Mouse (Mus musculus) hematopoietic stem cell, adult 5-6 weeks (primary cell): ENCODE data around the gene Zfp119b. TPM values are rescaled to one million over a fixed set of nuclear protein-coding genes. Genes with fewer than 3 reads are reported as not detected.
"Not testable (repeated sequence)": the region's sequence is repeated elsewhere in the genome, so short reads cannot be mapped to it uniquely, and the experiment has no call there.

Experiments
- ATAC-seq, 2 experiments: fragments of 125-278 bp in 1 of 2; replicated peaks in 1 of 2; 2 replicates each; pipeline ENCODE4 v1.8.0; 2016 to 2017; ENCODE audit warnings: inconsistent platforms in 2 of 2, mild to moderate bottlenecking in 2 of 2, moderate number of reproducible peaks in 2 of 2, low read depth in 1 of 2, moderate TSS enrichment in 1 of 2; ENCODE audit not compliant: low FRiP score in 2 of 2, poor library complexity in 2 of 2, severe bottlenecking in 2 of 2, insufficient read depth in 1 of 2, low TSS enrichment in 1 of 2
- total RNA-seq: library from RNA; stranded (forward); fragments of 172-1452, 232-1000 nt; gene quantifications from 2 replicates; pipeline ENCODE4 v1.2.3, GENCODE M21; 2017

The Zfp119b gene
- total RNA-seq, 1 experiment from 2014 or later = 7.8 TPM

DNA sequence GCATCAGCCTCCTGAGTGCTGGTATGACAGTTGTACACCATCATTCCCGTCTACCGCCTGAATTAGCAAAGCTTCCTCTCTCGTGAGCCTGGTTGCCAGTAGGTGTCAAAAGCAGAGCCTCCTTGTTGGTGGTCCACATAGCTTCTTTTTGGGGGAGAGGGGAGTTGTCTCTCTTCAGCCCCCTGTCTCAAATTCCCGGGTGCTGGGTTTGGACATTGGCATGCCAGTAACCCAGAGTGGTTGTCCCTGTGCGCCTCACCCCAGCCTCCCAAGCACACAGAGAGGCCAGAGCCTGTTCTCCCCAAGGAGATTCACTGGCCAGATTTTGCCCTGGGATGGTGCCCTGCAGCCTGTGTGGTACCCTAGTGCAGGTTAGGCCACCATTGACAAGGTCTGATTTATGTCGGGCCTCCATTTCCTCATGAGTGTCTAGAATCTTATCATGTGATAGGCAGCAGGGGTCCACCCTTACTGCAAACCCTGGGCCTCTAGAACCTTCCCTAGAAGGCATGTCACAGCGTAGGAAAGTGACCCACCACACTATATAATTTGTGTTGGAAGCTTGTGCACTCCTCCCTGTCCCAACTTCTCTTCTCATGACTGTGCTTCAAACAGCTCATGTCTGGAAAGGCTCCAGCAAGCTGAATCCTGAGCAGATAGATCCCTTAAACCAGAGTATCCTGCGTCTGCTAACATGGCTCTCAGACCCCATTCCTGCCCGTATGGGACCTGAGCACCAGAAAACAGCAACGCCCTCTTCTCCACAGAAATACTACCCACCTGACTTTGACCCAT lies 10.8 kb upstream of the Zfp119b start:
- no peak for ATAC-seq

DNA sequence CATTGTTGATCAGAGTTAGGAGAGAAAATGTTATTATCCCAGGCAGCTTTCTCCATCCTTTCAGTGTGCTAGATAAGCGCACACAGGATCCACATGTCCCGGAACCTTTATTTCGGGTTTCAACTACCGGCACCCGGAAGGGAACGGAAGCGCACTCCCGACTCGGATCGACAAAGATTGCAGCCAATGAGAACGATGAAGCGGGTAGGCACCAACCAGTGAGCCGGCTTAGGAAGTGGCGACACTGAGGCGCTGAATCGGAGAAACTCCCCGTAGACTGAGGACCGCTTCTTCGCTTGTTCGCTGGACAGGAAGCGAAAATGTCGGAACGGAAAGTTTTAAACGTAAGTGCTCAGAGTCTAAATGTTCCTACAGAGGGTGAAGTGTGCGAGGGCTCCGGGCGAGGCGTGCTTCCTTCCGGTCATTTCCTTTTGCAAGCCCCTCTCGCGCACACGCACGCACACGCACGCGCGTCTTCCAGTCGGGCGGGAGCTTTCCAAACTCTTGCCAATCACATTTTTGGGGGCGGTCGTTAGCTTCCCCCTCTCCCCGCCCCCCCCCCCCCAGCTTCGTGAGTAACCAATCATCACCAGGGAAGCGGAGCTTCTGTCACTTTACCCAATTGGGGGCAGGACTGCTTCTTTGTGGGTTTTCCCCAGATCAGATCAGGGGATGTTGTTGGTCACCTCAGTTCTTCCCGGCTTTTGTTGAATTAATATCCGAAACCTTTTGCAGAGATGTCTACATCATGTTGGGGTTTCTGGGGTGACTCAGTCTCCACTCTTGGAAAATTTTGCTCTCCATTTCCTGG lies 9.8 kb upstream of the Zfp119b start, which contains the start of gene Yju2:
Gene Yju2 (plus strand): TSS at position 182 of the 811 bp plus-strand sequence.
- ATAC-seq = peak; percentile 90 to 93

DNA sequence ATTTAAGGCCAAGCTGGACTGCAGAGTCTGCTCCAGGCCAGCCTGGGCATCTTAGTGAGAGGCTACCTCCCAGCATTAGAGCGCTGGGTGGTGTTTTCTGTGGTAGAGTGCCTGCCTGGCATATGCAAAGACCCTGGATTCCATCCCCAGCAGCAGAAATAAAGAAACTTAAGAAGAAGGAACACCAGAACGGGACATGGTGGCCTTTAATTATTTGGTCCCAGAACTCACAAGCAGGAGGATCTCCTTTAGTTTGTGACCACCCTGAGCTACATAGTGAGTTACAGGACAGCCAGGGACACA lies 9.2 kb upstream of the Zfp119b start:
- no peak for ATAC-seq

DNA sequence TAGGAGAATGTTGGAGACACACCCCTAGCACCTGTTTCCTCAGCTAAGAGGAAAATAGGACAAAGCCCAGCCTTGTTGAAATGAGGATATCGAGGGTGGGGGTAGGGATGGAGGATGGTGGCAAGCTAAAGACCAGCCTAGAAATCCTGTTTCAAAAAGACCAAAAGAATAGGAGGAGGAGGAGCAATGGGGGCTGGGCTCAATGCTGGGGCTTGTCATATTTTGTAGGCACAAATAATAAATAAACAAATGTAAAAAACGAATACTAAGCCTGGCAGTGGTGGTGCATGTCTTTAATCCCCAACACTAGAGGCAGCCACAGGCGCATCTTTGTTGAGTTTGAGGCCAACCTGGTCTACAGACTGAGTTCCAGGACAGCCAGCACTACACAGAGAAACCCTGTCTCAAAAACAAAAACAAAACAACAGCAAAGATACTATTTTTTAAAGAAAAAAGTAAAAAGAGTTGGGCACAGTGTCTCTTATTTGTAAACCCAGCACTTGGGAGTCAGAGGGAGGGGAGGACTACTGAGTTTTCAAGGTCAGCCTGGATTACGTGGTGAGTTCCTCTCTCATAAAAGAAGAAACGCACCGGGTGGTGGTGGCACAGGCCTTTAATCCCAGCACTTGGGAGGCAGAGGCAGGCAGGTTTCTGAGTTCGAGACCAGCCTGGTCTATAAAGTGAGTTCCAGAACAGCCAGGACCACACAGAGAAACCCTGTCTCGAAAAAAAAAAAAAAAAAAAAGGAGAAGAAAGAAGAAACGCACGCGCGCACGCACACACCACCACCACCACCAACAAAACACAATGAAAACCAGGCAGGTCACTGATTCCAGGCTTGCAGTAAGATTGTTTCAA lies 8.7 kb upstream of the Zfp119b start:
- ATAC-seq = no peak

DNA sequence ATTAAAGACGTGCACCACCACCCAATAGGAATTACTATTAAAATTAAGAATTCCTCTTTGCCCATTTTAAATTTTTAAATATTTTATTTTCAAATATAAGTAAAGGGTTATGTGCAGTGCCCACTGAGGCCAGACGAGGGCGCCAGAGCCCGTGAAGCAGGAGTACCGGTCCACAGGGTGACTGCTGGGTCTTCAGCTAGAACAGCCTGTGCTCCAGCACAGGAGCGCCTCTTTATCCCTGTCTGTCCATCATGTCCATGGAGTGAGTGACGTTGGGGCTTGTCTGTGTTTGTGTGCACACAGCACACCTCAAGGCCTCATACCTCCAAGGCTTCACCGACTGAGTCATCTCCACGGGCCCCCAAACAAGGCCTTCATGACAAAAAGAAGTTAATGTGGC lies 7.9 kb upstream of the Zfp119b start:
- ATAC-seq = peak in 1 of 2 experiments; percentile 21; a peak in 1 of 4 replicates

DNA sequence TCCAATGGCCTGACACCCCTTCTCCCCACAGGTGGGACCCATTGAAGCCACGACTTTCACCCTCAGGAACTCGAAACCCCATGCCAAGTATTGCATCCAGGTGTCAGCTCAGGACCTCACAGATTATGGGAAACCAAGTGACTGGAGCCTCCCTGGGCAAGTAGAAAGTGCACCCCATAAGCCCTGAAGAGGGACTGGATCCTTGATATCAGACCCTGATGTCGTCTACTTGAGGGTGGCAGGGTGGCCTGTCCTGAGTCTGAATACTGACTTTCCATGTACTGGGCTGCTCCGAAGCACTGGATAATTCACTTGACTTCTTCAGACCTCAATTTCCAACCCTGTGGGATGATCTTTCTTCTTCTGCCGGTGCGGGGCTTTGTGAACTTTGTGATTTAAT lies 7.3 kb upstream of the Zfp119b start:
- no peak for ATAC-seq

DNA sequence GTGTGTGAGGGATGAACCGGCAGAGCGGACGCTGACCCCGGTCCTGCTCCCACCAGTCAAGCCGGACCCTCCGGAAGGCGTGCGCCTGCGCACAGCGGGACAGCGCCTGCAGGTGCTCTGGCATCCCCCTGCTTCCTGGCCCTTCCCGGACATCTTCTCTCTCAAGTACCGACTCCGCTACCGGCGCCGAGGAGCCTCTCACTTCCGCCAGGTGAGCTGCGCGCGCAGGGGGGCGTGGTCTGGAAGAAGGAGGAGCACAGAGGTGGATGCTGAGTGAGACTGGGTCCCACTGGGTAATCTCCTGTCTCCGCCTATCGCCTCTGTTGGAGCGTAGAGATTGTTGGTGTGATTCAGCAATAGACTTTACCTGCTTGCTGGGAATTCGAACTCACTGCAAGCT lies 6.8 kb upstream of the Zfp119b start:
- no peak for ATAC-seq

DNA sequence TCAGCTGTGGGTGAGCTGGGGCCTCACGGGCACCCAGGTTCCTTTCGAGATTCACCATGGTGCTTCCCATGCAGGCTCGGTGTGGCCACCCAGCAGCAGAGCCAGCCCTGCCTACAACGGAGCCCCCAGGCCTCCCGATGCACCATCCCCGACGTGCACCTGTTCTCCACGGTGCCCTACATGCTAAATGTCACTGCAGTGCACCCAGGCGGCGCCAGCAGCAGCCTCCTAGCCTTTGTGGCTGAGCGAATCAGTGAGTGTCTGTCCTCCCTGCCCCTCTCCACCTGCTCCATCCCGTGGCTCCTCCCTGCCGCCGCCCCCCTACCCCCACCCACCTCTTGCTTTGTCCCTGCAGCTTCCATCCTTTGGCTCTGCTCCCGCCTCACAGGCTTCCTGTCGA lies 4.9 kb upstream of the Zfp119b start:
- no peak for ATAC-seq

DNA sequence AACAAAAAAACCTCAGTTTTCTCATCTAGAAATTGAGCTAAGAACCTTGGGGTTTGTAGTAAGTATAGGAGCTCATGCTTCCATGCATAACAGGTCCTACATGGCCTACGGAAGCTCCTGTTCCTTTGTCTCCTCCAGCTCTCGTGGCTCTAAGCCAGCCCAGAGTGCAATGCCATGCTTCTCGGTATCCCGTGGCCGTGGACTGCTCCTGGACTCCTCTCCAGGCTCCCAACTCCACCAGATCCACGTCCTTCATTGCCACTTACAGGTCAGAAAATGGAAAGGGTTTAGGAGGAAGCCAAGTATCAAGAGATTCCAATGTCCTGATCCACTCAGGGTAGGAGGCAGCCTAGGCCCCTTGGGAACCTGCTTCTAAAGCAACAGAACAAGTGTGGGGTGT lies 4.5 kb upstream of the Zfp119b start:
- ATAC-seq = no peak

DNA sequence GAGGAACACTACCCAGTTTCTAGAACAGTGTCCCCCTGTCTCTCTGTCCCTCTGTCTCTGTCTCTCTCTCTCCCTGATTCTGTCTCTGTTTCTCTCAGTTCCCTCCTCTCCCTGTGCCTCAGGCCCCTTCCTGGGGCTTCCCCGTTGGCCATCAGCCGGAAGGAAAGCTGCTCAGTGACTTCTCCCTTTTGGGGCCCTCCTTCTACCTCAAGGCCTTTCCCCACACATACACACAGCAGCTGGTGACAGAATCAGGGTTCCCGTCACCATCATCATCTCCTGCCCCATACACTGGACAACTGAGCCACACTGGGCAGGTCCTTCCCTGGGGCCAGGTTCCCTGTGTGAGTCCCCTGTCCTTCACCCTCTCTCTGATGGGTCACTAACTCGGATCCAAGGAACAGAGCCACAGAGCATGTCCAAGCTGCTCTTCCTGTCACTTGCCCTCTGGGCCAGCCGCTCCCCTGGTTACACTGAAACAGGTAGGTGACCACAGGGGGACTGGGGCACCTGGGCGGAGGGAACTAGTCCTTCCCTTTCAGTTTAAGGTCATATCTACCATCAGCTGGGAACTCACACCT lies 3.2 kb upstream of the Zfp119b start, which contains the start of gene Ebi3:
Gene Ebi3 (plus strand): TSS at position 194 of the 581 bp plus-strand sequence.
- ATAC-seq = peak; percentile 86 to 87

DNA sequence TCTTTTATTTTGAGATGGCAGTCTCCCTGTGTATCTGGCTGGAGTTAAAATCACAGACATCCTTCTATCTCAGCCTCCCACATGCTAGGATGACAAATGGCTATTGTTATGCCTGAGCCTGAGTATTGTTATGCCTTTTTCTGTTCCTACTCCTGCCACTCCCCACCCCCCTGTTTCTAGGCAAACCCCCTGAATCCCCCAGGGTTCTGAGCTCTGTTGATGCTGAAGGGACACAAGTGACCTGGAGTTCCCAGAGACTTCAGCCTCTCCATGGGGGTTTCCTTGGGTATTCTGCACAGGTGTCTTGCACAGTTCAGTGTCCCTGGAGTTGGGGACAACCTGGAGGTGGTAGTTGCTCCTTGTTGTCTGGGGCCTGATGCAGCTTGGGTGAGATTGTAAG lies 2.7 kb upstream of the Zfp119b start:
- no peak for ATAC-seq

DNA sequence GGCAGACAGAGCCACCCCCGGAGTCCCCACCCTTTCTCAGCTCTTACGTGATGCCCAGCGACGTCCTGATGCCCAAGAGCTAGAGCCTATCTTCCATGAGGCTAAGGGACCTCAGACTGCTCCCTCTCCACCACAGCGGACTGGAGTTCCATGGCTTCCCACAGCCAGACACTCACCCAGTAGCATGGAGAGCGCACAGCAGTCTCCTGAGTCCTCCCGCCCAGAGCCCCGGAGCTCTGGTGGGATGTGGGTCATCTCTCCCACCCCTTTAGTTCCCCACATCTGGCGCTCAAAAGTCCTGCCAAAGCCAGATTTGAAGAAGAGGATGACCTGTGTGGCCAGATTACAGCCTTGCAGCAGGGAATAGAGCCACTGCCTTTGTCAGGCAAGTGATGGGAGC lies 1.3 kb upstream of the Zfp119b start:
- ATAC-seq = no peak

DNA sequence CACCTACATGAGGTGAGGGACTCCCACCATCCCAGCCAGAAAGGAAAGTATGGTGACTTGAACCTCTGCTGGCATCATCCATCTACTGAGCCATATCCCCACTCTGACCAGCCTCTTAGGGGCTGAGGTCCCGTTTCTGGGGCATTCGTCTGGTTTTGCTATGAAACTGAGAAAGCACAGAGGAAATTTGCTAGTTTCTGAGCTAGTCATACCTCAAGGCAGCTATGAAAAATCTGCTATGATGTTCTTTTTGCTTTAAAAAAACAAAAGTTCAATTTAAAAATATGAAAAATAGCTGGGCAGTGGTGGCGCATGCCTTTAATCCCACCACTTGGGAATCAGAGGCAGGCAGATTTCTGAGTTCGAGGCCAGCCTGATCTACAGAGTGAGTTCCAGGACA lies 653 bp downstream of the Zfp119b start:
- ATAC-seq = no peak

DNA sequence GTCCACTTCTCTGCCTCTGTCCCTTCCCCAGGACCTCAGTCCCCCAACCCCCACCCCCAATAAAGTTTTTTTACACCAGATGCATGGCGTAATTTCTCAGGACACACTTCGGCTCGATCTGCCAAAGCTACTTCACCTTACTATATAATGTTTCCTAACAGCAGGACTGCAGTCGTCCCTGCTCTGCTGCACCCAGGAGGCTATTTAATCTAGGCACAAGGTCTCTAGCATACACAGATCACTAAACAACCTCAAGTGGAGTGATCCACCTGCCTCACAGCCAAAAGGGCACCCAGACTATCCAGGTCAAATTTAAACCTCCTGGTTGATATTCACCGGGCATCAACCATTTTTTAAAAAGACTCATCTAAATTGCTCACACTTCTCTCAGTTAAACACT lies 3.6 kb downstream of the Zfp119b start:
- no peak for ATAC-seq

DNA sequence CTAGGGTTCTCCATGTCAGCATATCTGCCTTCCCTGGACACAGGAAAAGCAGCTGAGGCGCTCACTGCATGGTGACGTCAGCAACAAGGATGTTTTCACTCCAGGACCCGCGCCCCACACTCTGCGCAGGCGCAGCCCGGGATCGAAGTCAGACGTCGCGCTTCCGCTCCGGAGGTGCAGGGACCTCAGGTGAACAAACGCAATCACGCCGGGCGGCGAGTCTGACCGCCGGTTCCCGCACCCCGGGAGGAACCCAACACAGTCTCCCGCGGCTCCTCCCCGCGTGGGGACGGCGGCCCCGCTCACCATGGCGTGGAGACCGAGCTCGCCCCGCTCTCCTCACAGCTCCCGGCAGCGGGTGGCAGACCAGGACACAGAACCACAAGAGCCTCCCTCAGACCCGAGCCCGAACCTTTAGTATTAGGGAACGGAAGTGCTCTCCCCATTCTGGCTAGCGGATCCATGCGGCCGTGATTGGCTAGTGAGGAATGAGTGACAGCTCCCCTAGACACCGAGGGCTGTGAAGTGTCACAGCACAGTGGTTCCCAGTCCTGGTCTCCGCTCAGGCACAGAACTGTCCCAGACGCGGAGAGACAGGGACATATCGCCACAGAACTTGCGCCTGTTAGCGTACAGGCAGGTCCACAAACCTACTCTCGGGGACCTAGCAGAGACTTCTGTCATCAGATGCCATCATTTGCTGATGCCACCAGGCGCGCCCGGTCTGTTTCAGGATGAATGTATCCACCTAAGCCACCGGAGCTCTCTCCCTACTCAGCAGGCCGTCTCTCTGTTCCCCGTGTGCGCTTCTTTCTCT lies 4.2 kb downstream of the Zfp119b start:
- ATAC-seq = peak; percentile 97 to 98

DNA sequence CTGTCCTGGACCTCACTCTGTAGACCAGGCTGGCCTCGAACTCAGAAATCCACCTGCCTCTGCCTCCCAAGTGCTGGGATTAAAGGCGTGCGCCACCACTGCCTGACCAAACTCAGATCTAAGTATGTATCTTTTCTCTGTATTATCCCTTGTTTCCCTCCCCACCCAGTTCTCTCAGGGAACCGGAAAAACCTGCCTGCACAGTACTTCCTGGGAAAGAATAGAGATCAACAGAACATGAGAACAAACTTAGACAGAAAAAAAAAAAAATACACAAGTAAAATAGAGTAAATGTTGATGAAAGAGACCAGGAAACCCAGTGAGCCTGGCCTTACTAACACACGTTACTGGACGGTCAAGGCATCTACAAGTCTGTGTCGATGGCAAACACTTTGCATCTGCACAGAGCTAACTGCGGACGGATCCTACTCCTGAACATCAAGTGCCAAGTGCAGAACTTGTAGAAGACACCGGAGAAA lies 4.9 kb downstream of the Zfp119b start:
- not testable (repeated sequence) for ATAC-seq

DNA sequence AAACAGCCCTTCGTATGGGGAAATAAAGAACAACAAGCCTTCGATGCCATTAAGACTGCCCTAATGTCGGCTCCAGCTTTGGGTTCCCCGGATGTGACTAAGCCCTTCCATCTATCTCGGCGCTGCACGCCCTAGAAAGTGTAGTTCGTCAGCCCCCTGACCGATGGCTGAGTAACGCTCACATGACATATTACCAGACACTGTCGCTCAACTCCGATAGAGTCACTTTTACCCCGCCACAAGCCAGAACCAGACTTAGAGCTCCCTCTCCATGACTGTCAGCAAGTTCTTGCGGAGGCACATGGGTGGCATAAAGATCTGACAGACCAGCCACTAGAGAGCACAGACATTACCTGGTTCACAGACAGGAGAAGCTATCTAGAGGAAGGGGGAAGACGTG lies 16.1 kb downstream of the Zfp119b start:
- ATAC-seq = no peak
